Mouse (Mus musculus): ENCODE data around the gene Ccl25. TPM values are rescaled to one million over a fixed set of nuclear protein-coding genes. Genes with fewer than 3 reads are reported as not detected.

Ccl25 gene
- total and polyA plus RNA-seq, 2 experiments, result 3.3 to 10.9 TPM

DNA sequence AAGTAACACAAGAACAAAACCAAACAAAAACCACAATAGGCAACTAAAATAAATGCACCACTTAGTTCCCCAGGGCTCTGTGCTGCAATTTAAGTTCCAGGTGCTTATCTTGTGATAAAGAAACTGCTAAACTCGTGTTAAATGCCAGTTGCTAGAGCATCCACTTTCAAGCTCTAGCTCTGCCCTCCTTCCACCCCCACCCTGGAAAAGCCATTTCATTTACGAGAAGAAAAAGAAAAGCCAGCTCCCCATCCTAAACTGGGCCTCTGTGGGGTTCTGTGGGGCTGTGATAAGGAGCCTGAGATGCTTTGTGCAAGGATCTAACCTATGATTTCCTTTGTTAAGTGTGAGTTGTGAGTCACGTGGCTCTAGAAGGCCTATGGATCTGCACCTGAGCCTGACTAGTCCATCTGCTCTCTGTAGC lies 20.9 kb upstream of the Ccl25 start:
- H3K9ac ChIP-seq (ENCODE audit: low read depth, low read length), result no peak overlapping the region
- H3K36me3 ChIP-seq (ENCODE audit: control insufficient read depth, insufficient read depth, low read length), result peaks cover 75% of the 10 kb centered on the region
- TF ChIP-seq CTCF (IDR thresholded peaks at IDR 0.05; ENCODE audit: low read depth, low read length) (no peak), POLR2A (IDR thresholded peaks at IDR 0.05; ENCODE audit: extremely low read depth, insufficient read depth, low read length) (no peak)
- H3K4me1 ChIP-seq (ENCODE audit: control insufficient read depth, insufficient read depth, low read length), result no peaks in the 10 kb centered on the region
- H3K79me2 ChIP-seq (ENCODE audit: control insufficient read depth, insufficient read depth, low read length), result peaks cover 4% of the 10 kb centered on the region; the same call in 1 of the 2 replicates
- no peaks in the 10 kb centered on the region for H3K27me3 ChIP-seq (ENCODE audit: control insufficient read depth, insufficient read depth, low read length)
- 75% methylated on average over 3 of the region's 3 CpGs for WGBS
- no peak overlapping the region for H3K4me3 ChIP-seq (ENCODE audit: insufficient read depth, low read depth, low read length)
- H3K27ac ChIP-seq (replicated peaks; ENCODE audit: insufficient read depth, low read depth, low read length), result no peak overlapping the region
- no peak for DNase-seq (ENCODE audit: extremely low read depth, low read depth, low spot score)

DNA sequence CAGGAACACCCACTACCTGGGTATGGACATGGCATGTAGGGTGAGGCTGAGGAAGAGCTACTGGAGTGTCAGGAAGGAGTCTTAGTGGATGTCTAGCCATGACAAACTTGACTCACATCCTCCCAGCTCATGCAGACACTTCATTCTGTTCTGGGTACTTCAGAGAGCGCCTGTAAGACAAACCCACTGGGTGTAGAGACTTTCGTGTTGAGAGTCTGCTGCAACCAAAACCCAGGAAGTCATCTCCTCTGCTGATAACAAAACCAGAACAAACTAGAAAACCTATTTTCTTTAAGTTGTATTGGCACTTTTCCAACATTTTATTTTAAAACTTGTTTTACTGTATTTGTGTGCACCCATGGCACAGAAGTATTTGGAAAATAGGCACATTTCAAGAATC lies 19.2 kb upstream of the Ccl25 start:
- WGBS, result 87% methylated on average over 2 of the region's 2 CpGs
- no peak overlapping the region for H3K27ac ChIP-seq (replicated peaks; ENCODE audit: insufficient read depth, low read depth, low read length)

DNA sequence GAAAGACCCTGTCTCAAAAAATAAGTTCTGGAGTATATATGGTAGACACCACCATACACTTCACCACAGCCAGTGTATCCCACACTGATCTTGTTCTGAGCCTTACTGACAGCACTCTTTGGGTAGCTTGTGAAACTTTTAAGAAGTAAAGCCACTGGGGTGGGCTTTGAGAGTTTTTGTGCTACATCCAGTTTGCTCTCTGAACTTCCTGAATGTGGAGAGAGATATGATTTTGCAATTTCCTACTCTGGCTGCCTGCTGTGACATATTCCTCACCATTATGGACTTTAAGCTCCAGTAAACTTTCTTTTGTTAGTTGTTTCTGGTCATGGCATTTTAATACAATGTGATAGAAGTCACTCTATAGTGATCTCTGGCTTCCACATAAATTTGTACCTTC lies 12.9 kb upstream of the Ccl25 start:
- DNase-seq (ENCODE audit: extremely low read depth, low read depth, low spot score), result no peak
- no peak overlapping the region for H3K27ac ChIP-seq (replicated peaks; ENCODE audit: insufficient read depth, low read depth, low read length)

More for the DNA sequence above, 19.2 kb upstream of the Ccl25 start:
- TF ChIP-seq POLR2A (IDR thresholded peaks at IDR 0.05; ENCODE audit: extremely low read depth, insufficient read depth, low read length), result no peak
- no peak for TF ChIP-seq CTCF (IDR thresholded peaks at IDR 0.05; ENCODE audit: low read depth, low read length)
- no peak for DNase-seq (ENCODE audit: extremely low read depth, low read depth, low spot score)
- H3K79me2 ChIP-seq (ENCODE audit: control insufficient read depth, insufficient read depth, low read length), result peaks cover 4% of the 10 kb centered on the region; the same call in 1 of the 2 replicates
- no peak overlapping the region for H3K9ac ChIP-seq (ENCODE audit: low read depth, low read length)
- no peaks in the 10 kb centered on the region for H3K27me3 ChIP-seq (ENCODE audit: control insufficient read depth, insufficient read depth, low read length)
- H3K36me3 ChIP-seq (ENCODE audit: control insufficient read depth, insufficient read depth, low read length), result peaks cover 78% of the 10 kb centered on the region
- no peak overlapping the region for H3K4me3 ChIP-seq (ENCODE audit: insufficient read depth, low read depth, low read length)
- no peaks in the 10 kb centered on the region for H3K4me1 ChIP-seq (ENCODE audit: control insufficient read depth, insufficient read depth, low read length)

DNA sequence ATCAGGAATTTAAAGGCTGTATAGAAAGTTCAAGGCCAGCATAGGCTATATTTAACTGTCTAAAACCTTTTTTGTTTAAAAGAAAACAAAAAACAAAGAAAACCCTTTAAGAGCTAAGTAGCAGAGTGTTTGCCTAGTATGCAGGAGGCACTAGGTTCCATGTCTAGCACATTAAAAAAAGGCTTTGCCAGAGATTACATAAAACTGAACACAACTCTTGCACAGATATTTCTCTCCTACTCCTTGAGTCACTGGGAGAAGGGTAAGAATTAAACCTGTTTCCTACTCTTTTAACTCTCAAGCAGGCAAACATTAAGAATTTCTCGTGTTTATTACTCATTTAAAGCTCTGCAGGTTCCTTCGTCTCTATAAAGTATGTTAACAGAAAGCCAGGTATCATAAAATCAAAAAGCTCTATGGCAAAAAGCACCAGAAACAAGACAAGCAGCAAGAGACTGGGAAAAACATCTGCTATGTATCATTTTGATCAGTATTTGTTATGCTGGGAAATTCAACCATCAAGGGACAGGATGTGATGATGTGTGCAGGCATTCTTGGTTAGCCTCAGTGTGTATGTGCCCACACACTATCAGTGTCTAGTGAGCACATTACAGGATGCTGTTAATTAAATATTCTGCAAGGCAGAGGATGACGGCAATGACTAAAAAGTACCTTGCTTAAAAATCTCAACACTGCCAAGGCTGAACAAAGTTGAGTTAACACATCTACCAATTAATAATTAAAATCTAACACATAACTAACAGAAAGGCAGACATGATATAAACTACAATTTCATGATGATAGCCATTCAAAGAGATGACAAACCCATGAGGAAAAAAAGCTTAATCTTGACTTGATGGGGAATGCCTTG lies 11.5 kb upstream of the Ccl25 start:
- H3K36me3 ChIP-seq (ENCODE audit: control insufficient read depth, insufficient read depth, low read length), result peaks cover 30% of the 10 kb centered on the region
- 44% methylated on average over 3 of the region's 3 CpGs for WGBS
- peak overlapping the region; percentile 45; the same call in 1 of the 2 replicates for H3K27ac ChIP-seq (replicated peaks; ENCODE audit: insufficient read depth, low read depth, low read length)
- TF ChIP-seq CTCF (IDR thresholded peaks at IDR 0.05; ENCODE audit: low read depth, low read length) (no peak), POLR2A (IDR thresholded peaks at IDR 0.05; ENCODE audit: extremely low read depth, insufficient read depth, low read length) (no peak)
- no peak overlapping the region for H3K9ac ChIP-seq (ENCODE audit: low read depth, low read length)
- DNase-seq (ENCODE audit: extremely low read depth, low read depth, low spot score), result peak; percentile 57
- peaks cover 30% of the 10 kb centered on the region for H3K4me1 ChIP-seq (ENCODE audit: control insufficient read depth, insufficient read depth, low read length)
- peaks cover 19% of the 10 kb centered on the region for H3K79me2 ChIP-seq (ENCODE audit: control insufficient read depth, insufficient read depth, low read length)
- H3K27me3 ChIP-seq (ENCODE audit: control insufficient read depth, insufficient read depth, low read length), result no peaks in the 10 kb centered on the region
- no peak overlapping the region for H3K4me3 ChIP-seq (ENCODE audit: insufficient read depth, low read depth, low read length)

More for the DNA sequence above, 12.9 kb upstream of the Ccl25 start:
- TF ChIP-seq CTCF (IDR thresholded peaks at IDR 0.05; ENCODE audit: low read depth, low read length) (no peak), POLR2A (IDR thresholded peaks at IDR 0.05; ENCODE audit: extremely low read depth, insufficient read depth, low read length) (no peak)
- no peaks in the 10 kb centered on the region for H3K27me3 ChIP-seq (ENCODE audit: control insufficient read depth, insufficient read depth, low read length)
- H3K9ac ChIP-seq (ENCODE audit: low read depth, low read length), result no peak overlapping the region
- H3K4me3 ChIP-seq (ENCODE audit: insufficient read depth, low read depth, low read length), result no peak overlapping the region
- H3K36me3 ChIP-seq (ENCODE audit: control insufficient read depth, insufficient read depth, low read length), result peaks cover 35% of the 10 kb centered on the region
- H3K79me2 ChIP-seq (ENCODE audit: control insufficient read depth, insufficient read depth, low read length), result peaks cover 13% of the 10 kb centered on the region; the same call in 1 of the 2 replicates
- peaks cover 25% of the 10 kb centered on the region for H3K4me1 ChIP-seq (ENCODE audit: control insufficient read depth, insufficient read depth, low read length)

DNA sequence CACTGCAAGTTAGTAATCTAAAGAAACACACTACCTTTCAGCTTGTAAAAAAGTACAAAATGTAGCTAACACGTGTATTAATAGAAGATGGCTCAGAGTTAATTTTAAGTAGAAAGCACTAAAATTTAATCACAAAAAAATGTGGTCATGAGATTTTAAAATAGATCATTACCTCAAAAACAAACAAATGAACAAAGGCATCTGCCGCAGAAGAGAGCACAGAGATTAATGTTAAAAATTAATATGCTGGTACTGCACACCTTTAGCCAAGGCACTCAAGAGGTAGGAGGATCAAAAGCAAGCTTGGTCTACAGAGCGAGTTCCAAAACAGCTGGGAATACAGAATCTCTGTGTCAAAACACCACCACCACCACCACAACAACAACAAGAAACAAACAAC lies 10.2 kb upstream of the Ccl25 start:
- Histone ChIP-seq H3K27ac (replicated peaks; ENCODE audit: insufficient read depth, low read depth, low read length) (peak overlapping the region; percentile 51; the same call in 1 of the 2 replicates), H3K4me3 (ENCODE audit: insufficient read depth, low read depth, low read length) (no peak overlapping the region), H3K4me1 (ENCODE audit: control insufficient read depth, insufficient read depth, low read length) (peaks cover 36% of the 10 kb centered on the region), H3K79me2 (ENCODE audit: control insufficient read depth, insufficient read depth, low read length) (peaks cover 19% of the 10 kb centered on the region), H3K36me3 (ENCODE audit: control insufficient read depth, insufficient read depth, low read length) (peaks cover 21% of the 10 kb centered on the region), H3K9ac (ENCODE audit: low read depth, low read length) (no peak overlapping the region), H3K27me3 (ENCODE audit: control insufficient read depth, insufficient read depth, low read length) (no peaks in the 10 kb centered on the region)
- 36% methylated on average over 3 of the region's 3 CpGs for WGBS
- no peak for TF ChIP-seq POLR2A (IDR thresholded peaks at IDR 0.05; ENCODE audit: extremely low read depth, insufficient read depth, low read length)
- no peak for TF ChIP-seq CTCF (IDR thresholded peaks at IDR 0.05; ENCODE audit: low read depth, low read length)
- peak; percentile 62 for DNase-seq (ENCODE audit: extremely low read depth, low read depth, low spot score)

DNA sequence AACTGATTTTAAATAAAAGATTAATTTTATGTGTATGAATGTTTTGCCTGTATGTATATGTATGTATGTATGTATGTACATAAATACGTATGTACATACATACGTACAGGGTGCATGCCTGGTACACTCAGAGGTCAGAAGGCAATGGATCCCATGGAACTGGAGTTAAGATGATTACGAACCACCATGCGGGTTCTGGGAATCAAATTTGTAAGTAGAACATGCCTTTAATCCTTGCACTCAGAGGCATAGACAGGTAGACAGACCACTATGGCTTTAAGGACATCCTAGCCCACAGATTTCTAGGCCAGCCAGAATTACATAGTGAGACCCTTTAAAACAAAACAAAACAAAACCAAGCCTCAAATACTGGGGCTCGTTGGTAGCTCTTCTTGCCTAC lies 6.9 kb upstream of the Ccl25 start:
- Histone ChIP-seq H3K4me1 (ENCODE audit: control insufficient read depth, insufficient read depth, low read length) (peaks cover 49% of the 10 kb centered on the region), H3K36me3 (ENCODE audit: control insufficient read depth, insufficient read depth, low read length) (peaks cover 9% of the 10 kb centered on the region; the same call in 1 of the 2 replicates), H3K9ac (ENCODE audit: low read depth, low read length) (no peak overlapping the region), H3K79me2 (ENCODE audit: control insufficient read depth, insufficient read depth, low read length) (peaks cover 38% of the 10 kb centered on the region), H3K4me3 (ENCODE audit: insufficient read depth, low read depth, low read length) (no peak overlapping the region), H3K27ac (replicated peaks; ENCODE audit: insufficient read depth, low read depth, low read length) (peak overlapping the region; percentile 79), H3K27me3 (ENCODE audit: control insufficient read depth, insufficient read depth, low read length) (no peaks in the 10 kb centered on the region)
- WGBS, result 81% methylated on average over 5 of the region's 5 CpGs
- DNase-seq (ENCODE audit: extremely low read depth, low read depth, low spot score), result no peak
- TF ChIP-seq POLR2A (IDR thresholded peaks at IDR 0.05; ENCODE audit: extremely low read depth, insufficient read depth, low read length) (no peak), CTCF (IDR thresholded peaks at IDR 0.05; ENCODE audit: low read depth, low read length) (no peak)

All from liver, adult 2 months (tissue).